Mouse (Mus musculus): ENCODE results near the gene Pde10a. TPM values are rescaled to one million over a fixed set of nuclear protein-coding genes. Genes with fewer than 3 reads are reported as not detected.

Pde10a gene
- polyA plus RNA-seq, 1 experiment: 3.9 TPM

- Histone ChIP-seq H3K4me3 (replicated peaks) (no peak overlapping the region), H3K9me3 (peaks cover 16% of the 10 kb centered on the region), H3K36me3 (replicated peaks; ENCODE audit: low read length) (no peaks in the 10 kb centered on the region), H3K4me1 (peaks cover 4% of the 10 kb centered on the region; the same call in 1 of the 2 replicates), H3K27me3 (replicated peaks) (peaks cover 23% of the 10 kb centered on the region)
- no peak for TF ChIP-seq FLI1 (IDR thresholded peaks at IDR 0.05; ENCODE audit: low read length)
- TF ChIP-seq GATA1 (IDR thresholded peaks at IDR 0.05; ENCODE audit: borderline replicate concordance, low read length): no peak
Observed at GRCm38 (mm10) chr17:8498151-8498550, 27.0 kb upstream of the Pde10a start.

- Histone ChIP-seq H3K9me3 (peaks cover 12% of the 10 kb centered on the region), H3K4me3 (replicated peaks) (no peak overlapping the region), H3K27me3 (replicated peaks) (peaks cover 23% of the 10 kb centered on the region), H3K4me1 (peaks cover 4% of the 10 kb centered on the region; the same call in 1 of the 2 replicates), H3K36me3 (replicated peaks; ENCODE audit: low read length) (no peaks in the 10 kb centered on the region)
- TF ChIP-seq GATA1 (IDR thresholded peaks at IDR 0.05; ENCODE audit: borderline replicate concordance, low read length) (no peak), FLI1 (IDR thresholded peaks at IDR 0.05; ENCODE audit: low read length) (no peak)
Observed at GRCm38 (mm10) chr17:8498655-8499054, 26.5 kb upstream of the Pde10a start.

- no peak overlapping the region for H3K4me3 ChIP-seq (replicated peaks)
- peaks cover 8% of the 10 kb centered on the region for H3K4me1 ChIP-seq
- TF ChIP-seq GATA1 (IDR thresholded peaks at IDR 0.05; ENCODE audit: borderline replicate concordance, low read length): no peak
- no peak for TF ChIP-seq FLI1 (IDR thresholded peaks at IDR 0.05; ENCODE audit: low read length)
- peaks cover 6% of the 10 kb centered on the region; the same call in 1 of the 2 replicates for H3K9me3 ChIP-seq
- peaks cover 23% of the 10 kb centered on the region for H3K27me3 ChIP-seq (replicated peaks)
- no peaks in the 10 kb centered on the region for H3K36me3 ChIP-seq (replicated peaks; ENCODE audit: low read length)
Observed at GRCm38 (mm10) chr17:8499564-8500117, 25.5 kb upstream of the Pde10a start.

GRCm38 (mm10) chr17:8504381-8504780 is 20.8 kb upstream of the Pde10a start:
- Histone ChIP-seq H3K4me1 (peaks cover 35% of the 10 kb centered on the region), H3K4me3 (replicated peaks) (no peak overlapping the region), H3K36me3 (replicated peaks; ENCODE audit: low read length) (no peaks in the 10 kb centered on the region), H3K9me3 (peaks cover 6% of the 10 kb centered on the region; the same call in 1 of the 2 replicates), H3K27me3 (replicated peaks) (peaks cover 18% of the 10 kb centered on the region)
- TF ChIP-seq FLI1 (IDR thresholded peaks at IDR 0.05; ENCODE audit: low read length) (no peak), GATA1 (IDR thresholded peaks at IDR 0.05; ENCODE audit: borderline replicate concordance, low read length) (no peak)

GRCm38 (mm10) chr17:8505669-8506426 is 19.3 kb upstream of the Pde10a start:
- H3K27me3 ChIP-seq (replicated peaks): peaks cover 18% of the 10 kb centered on the region
- no peak for TF ChIP-seq GATA1 (IDR thresholded peaks at IDR 0.05; ENCODE audit: borderline replicate concordance, low read length)
- TF ChIP-seq FLI1 (IDR thresholded peaks at IDR 0.05; ENCODE audit: low read length): no peak
- no peaks in the 10 kb centered on the region for H3K36me3 ChIP-seq (replicated peaks; ENCODE audit: low read length)
- peak overlapping the region; percentile 88 for H3K4me3 ChIP-seq (replicated peaks)
- peaks cover 6% of the 10 kb centered on the region; the same call in 1 of the 2 replicates for H3K9me3 ChIP-seq
- H3K4me1 ChIP-seq: peaks cover 35% of the 10 kb centered on the region

- H3K36me3 ChIP-seq (replicated peaks; ENCODE audit: low read length): no peaks in the 10 kb centered on the region
- peak overlapping the region; percentile 2 for H3K4me3 ChIP-seq (replicated peaks)
- peaks cover 35% of the 10 kb centered on the region for H3K4me1 ChIP-seq
- peaks cover 15% of the 10 kb centered on the region for H3K27me3 ChIP-seq (replicated peaks)
- TF ChIP-seq FLI1 (IDR thresholded peaks at IDR 0.05; ENCODE audit: low read length): no peak
- no peak for TF ChIP-seq GATA1 (IDR thresholded peaks at IDR 0.05; ENCODE audit: borderline replicate concordance, low read length)
- H3K9me3 ChIP-seq: peaks cover 6% of the 10 kb centered on the region; the same call in 1 of the 2 replicates
Observed at GRCm38 (mm10) chr17:8506726-8507125, 18.4 kb upstream of the Pde10a start.

GRCm38 (mm10) chr17:8507654-8508053 is 17.5 kb upstream of the Pde10a start:
- Histone ChIP-seq H3K27me3 (replicated peaks) (peaks cover 13% of the 10 kb centered on the region), H3K4me1 (peaks cover 30% of the 10 kb centered on the region), H3K36me3 (replicated peaks; ENCODE audit: low read length) (no peaks in the 10 kb centered on the region), H3K4me3 (replicated peaks) (no peak overlapping the region), H3K9me3 (peaks cover 1% of the 10 kb centered on the region; the same call in 1 of the 2 replicates)
- TF ChIP-seq GATA1 (IDR thresholded peaks at IDR 0.05; ENCODE audit: borderline replicate concordance, low read length) (no peak), FLI1 (IDR thresholded peaks at IDR 0.05; ENCODE audit: low read length) (no peak)

GRCm38 (mm10) chr17:8508305-8509141 is 16.6 kb upstream of the Pde10a start:
- no peak for TF ChIP-seq GATA1 (IDR thresholded peaks at IDR 0.05; ENCODE audit: borderline replicate concordance, low read length)
- TF ChIP-seq FLI1 (IDR thresholded peaks at IDR 0.05; ENCODE audit: low read length): no peak
- Histone ChIP-seq H3K36me3 (replicated peaks; ENCODE audit: low read length) (no peaks in the 10 kb centered on the region), H3K9me3 (no peaks in the 10 kb centered on the region), H3K4me1 (peaks cover 30% of the 10 kb centered on the region), H3K4me3 (replicated peaks) (no peak overlapping the region), H3K27me3 (replicated peaks) (peaks cover 16% of the 10 kb centered on the region)

GRCm38 (mm10) chr17:8516006-8516405 is 9.2 kb upstream of the Pde10a start:
- no peaks in the 10 kb centered on the region for H3K9me3 ChIP-seq
- TF ChIP-seq GATA1 (IDR thresholded peaks at IDR 0.05; ENCODE audit: borderline replicate concordance, low read length): no peak
- TF ChIP-seq FLI1 (IDR thresholded peaks at IDR 0.05; ENCODE audit: low read length): no peak
- H3K27me3 ChIP-seq (replicated peaks): peaks cover 36% of the 10 kb centered on the region
- H3K4me3 ChIP-seq (replicated peaks): no peak overlapping the region
- peaks cover 3% of the 10 kb centered on the region; the same call in 1 of the 2 replicates for H3K4me1 ChIP-seq
- H3K36me3 ChIP-seq (replicated peaks; ENCODE audit: low read length): no peaks in the 10 kb centered on the region

Data from megakaryocyte, embryonic 14.5 days (primary cell).